Mouse (Mus musculus) hindbrain, embryonic 10.5 days (tissue): ENCODE measurements around the gene Vmn1r117. TPM values are rescaled to one million over a fixed set of nuclear protein-coding genes. Genes with fewer than 3 reads are reported as not detected.
"Not testable (repeated sequence)": the region's sequence is repeated elsewhere in the genome, so short reads cannot be mapped to it uniquely, and the experiment has no call there.

Experiments used
- DNase-seq: peaks from one replicate; pipeline ENCODE4 v3.0.0-alpha.2; 2017; ENCODE audit warnings: low spot score
- H3K27ac ChIP-seq: fragments of 300-500 bp; sonication (generic); 2 replicates; pipeline ENCODE4 v1.5.1; 2016; ENCODE audit warnings: mild to moderate bottlenecking, moderate library complexity
- H3K27me3 ChIP-seq: fragments of 300-500 bp; sonication (generic); 2 replicates; pipeline ENCODE4 v1.6.1; 2016; ENCODE audit warnings: mild to moderate bottlenecking; ENCODE audit not compliant: poor library complexity, insufficient read depth, severe bottlenecking
- H3K36me3 ChIP-seq: fragments of 300-500 bp; sonication (generic); 2 replicates; pipeline ENCODE4 v1.6.1; 2016; ENCODE audit warnings: mild to moderate bottlenecking, moderate library complexity
- H3K4me1 ChIP-seq: fragments of 300-500 bp; sonication (generic); replicated peaks from 2 replicates; pipeline ENCODE4 v1.6.1; 2016; ENCODE audit warnings: mild to moderate bottlenecking
- H3K4me3 ChIP-seq: fragments of 300-500 bp; sonication (generic); 2 replicates; pipeline ENCODE4 v1.5.1; 2016; ENCODE audit warnings: mild to moderate bottlenecking, moderate library complexity
- H3K9me3 ChIP-seq: fragments of 300-500 bp; sonication (generic); 2 replicates; pipeline ENCODE4 v1.6.1; 2016; ENCODE audit warnings: mild to moderate bottlenecking, moderate library complexity
- WGBS: fragments of 180-500 bp; shearing (Covaris S2); methylation state at CpG from one replicate; pipeline ENCODE4 v1.1.7; 2016; 5-methylcytosine and 5-hydroxymethylcytosine counted together
- polyA plus RNA-seq: library from polyadenylated mRNA; unstranded; fragments of >200 nt; fragmentation: Nextera tagmentation; extraction: Ambion mirVana; gene quantifications from 2 replicates; pipeline ENCODE4 v1.2.1, GENCODE M21; 2016

Vmn1r117 gene
- not detected in 2 replicates for polyA plus RNA-seq

- not testable (repeated sequence) for H3K27me3 ChIP-seq, H3K27ac ChIP-seq, H3K4me1 ChIP-seq, DNase-seq, H3K36me3 ChIP-seq, H3K9me3 ChIP-seq, H3K4me3 ChIP-seq
- WGBS = no CpG with 5 or more reads among the region's 2 CpGs
Observed at GRCm38 (mm10) chr7:20884021-20884420, at the start of gene Vmn1r117. Gene Vmn1r117, minus strand, starts transcription at chr7:20884121.

GRCm38 (mm10) chr7:20912247-20912646 lies 28.3 kb upstream of the Vmn1r117 start, which contains the start of gene Vmn1r118:
Gene Vmn1r118, minus strand, starts transcription at chr7:20912347.
- H3K9me3 ChIP-seq, DNase-seq, H3K27ac ChIP-seq, H3K4me1 ChIP-seq, H3K27me3 ChIP-seq, H3K4me3 ChIP-seq, H3K36me3 ChIP-seq: not testable (repeated sequence)
- no CpG with 5 or more reads among the region's 2 CpGs for WGBS

- not testable (repeated sequence) for H3K4me3 ChIP-seq, DNase-seq, H3K9me3 ChIP-seq, H3K27ac ChIP-seq, H3K4me1 ChIP-seq, H3K27me3 ChIP-seq, H3K36me3 ChIP-seq
- 59% methylated on average over 3 of the region's 3 CpGs for WGBS
Observed at GRCm38 (mm10) chr7:20871956-20872355, 12.0 kb downstream of the Vmn1r117 start, which contains the start of gene Vmn1r116. Gene Vmn1r116, plus strand, starts transcription at chr7:20872256.

GRCm38 (mm10) chr7:20844885-20845284 lies 39.0 kb downstream of the Vmn1r117 start, which contains the start of gene Vmn1r115:
Gene Vmn1r115, minus strand, starts transcription at chr7:20844985.
- not testable (repeated sequence) for H3K27ac ChIP-seq, H3K27me3 ChIP-seq, H3K9me3 ChIP-seq, H3K4me1 ChIP-seq, H3K36me3 ChIP-seq, H3K4me3 ChIP-seq, DNase-seq
- 92% methylated on average over 1 of the region's 3 CpGs for WGBS

Other genes with a start within 250 kb of the Vmn1r117 start
- not detected in 2 replicates for gene Vmn1r107, start 215.2 kb downstream of the Vmn1r117 start, polyA plus RNA-seq
- not detected in 2 replicates for gene Vmn1r111, start 180.9 kb downstream of the Vmn1r117 start, polyA plus RNA-seq
- gene Gm10668, start 153.5 kb downstream of the Vmn1r117 start, polyA plus RNA-seq = not detected in 2 replicates
- not detected in 2 replicates for gene Vmn1r112, start 112.9 kb downstream of the Vmn1r117 start, polyA plus RNA-seq
- not detected in 2 replicates for gene Vmn1r113, start 96.8 kb downstream of the Vmn1r117 start, polyA plus RNA-seq
- gene Vmn1r114, start 71.9 kb downstream of the Vmn1r117 start, polyA plus RNA-seq = not detected in 2 replicates
- not detected in 2 replicates for gene Vmn1r115, start 39.1 kb downstream of the Vmn1r117 start, polyA plus RNA-seq
- not detected in 2 replicates for gene Vmn1r116, start 11.9 kb downstream of the Vmn1r117 start, polyA plus RNA-seq
- not detected in 2 replicates for gene Vmn1r118, start 28.2 kb upstream of the Vmn1r117 start, polyA plus RNA-seq
- gene Vmn1r119, start 128.3 kb upstream of the Vmn1r117 start, polyA plus RNA-seq = not detected in 2 replicates
- gene Vmn1r120, start 169.7 kb upstream of the Vmn1r117 start, polyA plus RNA-seq = not detected in 2 replicates
- gene Vmn1r121, start 214.4 kb upstream of the Vmn1r117 start, polyA plus RNA-seq = not detected in 2 replicates